Mouse (Mus musculus): ENCODE results near the gene Arl14ep. TPM values are rescaled to one million over a fixed set of nuclear protein-coding genes. Genes with fewer than 3 reads are reported as not detected.
A peak's percentile ranks its signal among the peaks of the same experiment; 100 is the strongest.
"Not testable (repeated sequence)": the region's sequence is repeated elsewhere in the genome, so short reads cannot be mapped to it uniquely, and the experiment has no call there.

Gene Arl14ep
- polyA plus RNA-seq (2016; fragmentation: Nextera tagmentation; extraction: Ambion mirVana), result 51.0 and 51.5 TPM in 2 replicates

- Histone ChIP-seq H3K4me2 (replicated peaks) (peak within 1 kb of the TSS; percentile 60), H3K27me3 (replicated peaks) (no peaks in the 10 kb centered on the region), H3K4me1 (peaks cover 15% of the 10 kb centered on the region; the same call in 1 of the 2 replicates), H3K9me3 (no peaks in the 10 kb centered on the region), H3K36me3 (0 out of 2 replicates have a peak, but pooled peaks cover under 1% of the 10 kb centered on the region), H3K27ac (no peak within 1 kb of the TSS), H3K9ac (peak within 1 kb of the TSS; percentile 88), H3K4me3 (peak within 1 kb of the TSS; percentile 85)
- 2% methylated on average over 36 of the region's 36 CpGs for WGBS
- ATAC-seq (ENCODE audit: low FRiP score, low read depth), result peak; percentile 98
These were observed at the start of gene Arl14ep for GRCm38 (mm10) chr2:106973959-106974639. TSS of gene Arl14ep (minus strand) at chr2:106974424.

- Histone ChIP-seq H3K27me3 (replicated peaks) (no peaks in the 10 kb centered on the region), H3K4me3 (no peak overlapping the region), H3K9me3 (no peaks in the 10 kb centered on the region), H3K27ac (no peak overlapping the region), H3K9ac (no peak overlapping the region), H3K4me2 (replicated peaks) (no peak overlapping the region), H3K36me3 (no peaks in the 10 kb centered on the region), H3K4me1 (no peaks in the 10 kb centered on the region)
- ATAC-seq (ENCODE audit: low FRiP score, low read depth), result no peak
- 95% methylated on average over 5 of the region's 5 CpGs for WGBS
These were observed 48.5 kb upstream of the Arl14ep start for GRCm38 (mm10) chr2:107022713-107023112.

- no peak overlapping the region for H3K4me2 ChIP-seq (replicated peaks)
- H3K27ac ChIP-seq, result no peak overlapping the region
- 39% methylated on average over 2 of the region's 2 CpGs for WGBS
These were observed 45.1 kb upstream of the Arl14ep start for GRCm38 (mm10) chr2:107019331-107019730.

GRCm38 (mm10) chr2:107013161-107013560 lies 38.9 kb upstream of the Arl14ep start:
- Histone ChIP-seq H3K9me3 (no peaks in the 10 kb centered on the region), H3K36me3 (no peaks in the 10 kb centered on the region), H3K9ac (no peak overlapping the region), H3K4me2 (replicated peaks) (no peak overlapping the region), H3K27me3 (replicated peaks) (no peaks in the 10 kb centered on the region), H3K27ac (no peak overlapping the region), H3K4me3 (no peak overlapping the region), H3K4me1 (no peaks in the 10 kb centered on the region)
- WGBS, result 85% methylated on average over 4 of the region's 4 CpGs
- ATAC-seq (ENCODE audit: low FRiP score, low read depth), result no peak

More at GRCm38 (mm10) chr2:107019331-107019730, 45.1 kb upstream of the Arl14ep start:
- no peaks in the 10 kb centered on the region for H3K4me1 ChIP-seq
- H3K9ac ChIP-seq, result no peak overlapping the region
- no peaks in the 10 kb centered on the region for H3K9me3 ChIP-seq
- ATAC-seq (ENCODE audit: low FRiP score, low read depth), result no peak
- H3K4me3 ChIP-seq, result no peak overlapping the region
- no peaks in the 10 kb centered on the region for H3K27me3 ChIP-seq (replicated peaks)
- H3K36me3 ChIP-seq, result no peaks in the 10 kb centered on the region

- Histone ChIP-seq H3K9me3 (no peaks in the 10 kb centered on the region), H3K27ac (no peak overlapping the region), H3K4me3 (no peak overlapping the region), H3K27me3 (replicated peaks) (no peaks in the 10 kb centered on the region), H3K4me1 (no peaks in the 10 kb centered on the region), H3K9ac (no peak overlapping the region), H3K36me3 (no peaks in the 10 kb centered on the region), H3K4me2 (replicated peaks) (no peak overlapping the region)
- no peak for ATAC-seq (ENCODE audit: low FRiP score, low read depth)
- WGBS, result 92% methylated on average over 4 of the region's 4 CpGs
These were observed 38.1 kb upstream of the Arl14ep start for GRCm38 (mm10) chr2:107012318-107012717.

GRCm38 (mm10) chr2:107010160-107010559 lies 35.9 kb upstream of the Arl14ep start:
- Histone ChIP-seq H3K27me3 (replicated peaks) (no peaks in the 10 kb centered on the region), H3K27ac (no peak overlapping the region), H3K9ac (no peak overlapping the region), H3K4me1 (no peaks in the 10 kb centered on the region), H3K4me3 (no peak overlapping the region), H3K9me3 (no peaks in the 10 kb centered on the region), H3K4me2 (replicated peaks) (no peak overlapping the region), H3K36me3 (no peaks in the 10 kb centered on the region)
- no peak for ATAC-seq (ENCODE audit: low FRiP score, low read depth)
- WGBS, result 81% methylated on average over 6 of the region's 6 CpGs

- ATAC-seq (ENCODE audit: low FRiP score, low read depth), result no peak
- Histone ChIP-seq H3K27me3 (replicated peaks) (no peaks in the 10 kb centered on the region), H3K9ac (no peak overlapping the region), H3K36me3 (no peaks in the 10 kb centered on the region), H3K4me1 (no peaks in the 10 kb centered on the region), H3K4me3 (no peak overlapping the region), H3K9me3 (no peaks in the 10 kb centered on the region; the same call in 1 of the 2 replicates), H3K27ac (no peak overlapping the region), H3K4me2 (replicated peaks) (no peak overlapping the region)
- WGBS, result 87% methylated on average over 3 of the region's 3 CpGs
These were observed 32.2 kb upstream of the Arl14ep start for GRCm38 (mm10) chr2:107006378-107006777.

GRCm38 (mm10) chr2:107005876-107006275 lies 31.7 kb upstream of the Arl14ep start:
- not testable (repeated sequence) for ATAC-seq (ENCODE audit: low FRiP score, low read depth); H3K4me3 ChIP-seq; H3K9ac ChIP-seq; H3K27me3 ChIP-seq (replicated peaks); H3K4me2 ChIP-seq (replicated peaks); H3K36me3 ChIP-seq; H3K4me1 ChIP-seq; H3K9me3 ChIP-seq; H3K27ac ChIP-seq
- 88% methylated on average over 4 of the region's 4 CpGs for WGBS

GRCm38 (mm10) chr2:106991261-106991660 lies 17.0 kb upstream of the Arl14ep start:
- ATAC-seq (ENCODE audit: low FRiP score, low read depth), result no peak
- H3K4me1 ChIP-seq, result no peaks in the 10 kb centered on the region

GRCm38 (mm10) chr2:106984945-106985344 lies 10.7 kb upstream of the Arl14ep start:
- Histone ChIP-seq H3K27me3 (replicated peaks) (no peaks in the 10 kb centered on the region), H3K4me3 (no peak overlapping the region), H3K36me3 (no peaks in the 10 kb centered on the region), H3K9me3 (no peaks in the 10 kb centered on the region), H3K27ac (no peak overlapping the region), H3K4me2 (replicated peaks) (no peak overlapping the region), H3K9ac (no peak overlapping the region), H3K4me1 (no peaks in the 10 kb centered on the region)
- no peak for ATAC-seq (ENCODE audit: low FRiP score, low read depth)
- WGBS, result 93% methylated on average over 2 of the region's 2 CpGs

More at GRCm38 (mm10) chr2:106991261-106991660, 17.0 kb upstream of the Arl14ep start:
- H3K27me3 ChIP-seq (replicated peaks), result no peaks in the 10 kb centered on the region
- H3K27ac ChIP-seq, result no peak overlapping the region
- H3K4me3 ChIP-seq, result no peak overlapping the region
- no peaks in the 10 kb centered on the region for H3K36me3 ChIP-seq
- no peaks in the 10 kb centered on the region for H3K9me3 ChIP-seq
- no peak overlapping the region for H3K4me2 ChIP-seq (replicated peaks)
- 83% methylated on average over 1 of the region's 1 CpGs for WGBS
- H3K9ac ChIP-seq, result no peak overlapping the region

GRCm38 (mm10) chr2:106982503-106982902 lies 8.3 kb upstream of the Arl14ep start:
- WGBS, result 58% methylated on average over 6 of the region's 6 CpGs
- no peak for ATAC-seq (ENCODE audit: low FRiP score, low read depth)
- no peak overlapping the region for H3K4me2 ChIP-seq (replicated peaks)
- H3K9ac ChIP-seq, result no peak overlapping the region
- no peaks in the 10 kb centered on the region for H3K4me1 ChIP-seq
- H3K27me3 ChIP-seq (replicated peaks), result no peaks in the 10 kb centered on the region
- no peak overlapping the region for H3K4me3 ChIP-seq
- H3K9me3 ChIP-seq, result no peaks in the 10 kb centered on the region
- no peaks in the 10 kb centered on the region for H3K36me3 ChIP-seq
- no peak overlapping the region for H3K27ac ChIP-seq

- Histone ChIP-seq H3K4me3 (no peak overlapping the region), H3K36me3 (no peaks in the 10 kb centered on the region), H3K27ac (no peak overlapping the region), H3K27me3 (replicated peaks) (no peaks in the 10 kb centered on the region), H3K9me3 (no peaks in the 10 kb centered on the region), H3K9ac (no peak overlapping the region), H3K4me2 (replicated peaks) (no peak overlapping the region), H3K4me1 (peaks cover 13% of the 10 kb centered on the region; the same call in 1 of the 2 replicates)
- no peak for ATAC-seq (ENCODE audit: low FRiP score, low read depth)
- WGBS, result 90% methylated on average over 3 of the region's 3 CpGs
These were observed 2.2 kb upstream of the Arl14ep start for GRCm38 (mm10) chr2:106976472-106976871.
